Mouse (Mus musculus): ENCODE measurements around the gene Eif2b5.

- TF ChIP-seq CTCF (IDR thresholded peaks at IDR 0.05; ENCODE audit: control insufficient read depth, insufficient read depth, insufficient replicate concordance, low read depth, low read length), result no peak
- no peak for TF ChIP-seq POLR2A (IDR thresholded peaks at IDR 0.05; ENCODE audit: control insufficient read depth, low read depth, low read length)
These were observed 23.8 kb upstream of the Eif2b5 start for GRCm38 (mm10) chr16:20474786-20475185.

Measured in testis, adult 2 months (tissue).